Mouse (Mus musculus) cerebellum, adult 2 months (tissue): ENCODE measurements around the gene 2900026A02Rik.

Source experiments
- CTCF ChIP-seq: fragments of 200-500 bp; IDR thresholded peaks from 2 replicates; pipeline ENCODE4 v1.5.1; 2011; ENCODE audit warnings: low read depth, mild to moderate bottlenecking, control low read depth, low read length, moderate library complexity, borderline replicate concordance; ENCODE audit not compliant: insufficient read depth
- POLR2A ChIP-seq: fragments of 200-500 bp; IDR thresholded peaks from 2 replicates; pipeline ENCODE4 v1.6.1; 2011; ENCODE audit warnings: low read length, control low read depth, borderline replicate concordance; ENCODE audit not compliant: insufficient read depth

GRCm38 (mm10) chr5:113110929-113111328 is 110.1 kb downstream of the 2900026A02Rik start:
- TF ChIP-seq POLR2A (no peak), CTCF (no peak)
